Mouse (Mus musculus) embryonic facial prominence, embryonic 11.5 days (tissue): ENCODE data around the gene Arntl. TPM values are rescaled to one million over a fixed set of nuclear protein-coding genes. Genes with fewer than 3 reads are reported as not detected.

Experiments
- ATAC-seq: fragments of 200-750 bp; cut with Nextera tagmentation; replicated peaks from 2 replicates; pipeline ENCODE4 v1.8.0; 2017; ENCODE audit warnings: low read depth; ENCODE audit not compliant: insufficient number of reproducible peaks, low FRiP score, low TSS enrichment
- DNase-seq: peaks from one replicate; pipeline ENCODE4 v3.0.0-alpha.2; 2015; ENCODE audit warnings: low spot score
- H3K27ac ChIP-seq: fragments of 300-500 bp; sonication (generic); replicated peaks from 2 replicates; pipeline ENCODE4 v1.5.1; 2014; ENCODE audit warnings: mild to moderate bottlenecking, low read depth, low read length, control low read depth
- H3K27me3 ChIP-seq: fragments of 300-500 bp; sonication (generic); 2 replicates; pipeline ENCODE4 v1.6.1; 2014; ENCODE audit warnings: mild to moderate bottlenecking, low read length, moderate library complexity, mixed read lengths; ENCODE audit not compliant: control insufficient read depth, insufficient read depth
- H3K36me3 ChIP-seq: fragments of 300-500 bp; sonication (generic); replicated peaks from 2 replicates; pipeline ENCODE4 v1.6.1; 2014; ENCODE audit warnings: low read depth, mild to moderate bottlenecking, low read length, moderate library complexity, mixed read lengths; ENCODE audit not compliant: control insufficient read depth, insufficient read depth
- H3K4me1 ChIP-seq: fragments of 300-500 bp; sonication (generic); 2 replicates; pipeline ENCODE4 v1.6.1; 2014; ENCODE audit warnings: low read length, mixed read lengths; ENCODE audit not compliant: control insufficient read depth, insufficient read depth
- H3K4me2 ChIP-seq: fragments of 300-500 bp; sonication (generic); 2 replicates; pipeline ENCODE4 v1.6.1; 2014; ENCODE audit warnings: low read depth, mild to moderate bottlenecking, control low read depth, low read length, moderate library complexity
- H3K4me3 ChIP-seq: fragments of 300-500 bp; sonication (generic); 2 replicates; pipeline ENCODE4 v1.5.1; 2014; ENCODE audit warnings: low read depth, low read length, control low read depth
- H3K9ac ChIP-seq: fragments of 300-500 bp; sonication (generic); replicated peaks from 2 replicates; pipeline ENCODE4 v1.6.1; 2014; ENCODE audit warnings: mild to moderate bottlenecking, control low read depth, low read length
- H3K9me3 ChIP-seq: fragments of 300-500 bp; sonication (generic); replicated peaks from 2 replicates; pipeline ENCODE4 v1.6.1; 2016; ENCODE audit warnings: mild to moderate bottlenecking, low read length, inconsistent platforms, mixed read lengths; ENCODE audit not compliant: control insufficient read depth
- WGBS: fragments of 180-500 bp; shearing (Covaris S2); extraction: QIAGEN DNeasy Blood & Tissue Kit; methylation state at CpG from one replicate; pipeline ENCODE4 v1.1.7; 2014; 5-methylcytosine and 5-hydroxymethylcytosine counted together
- polyA plus RNA-seq: library from polyadenylated mRNA; unstranded; fragments of >200 nt; fragmentation: Nextera tagmentation; extraction: Ambion mirVana; gene quantifications from 2 replicates; pipeline ENCODE4 v1.2.1, GENCODE M21; 2014

The Arntl gene
- polyA plus RNA-seq, 1 experiment from 2014 or later: 9.3 TPM

DNA sequence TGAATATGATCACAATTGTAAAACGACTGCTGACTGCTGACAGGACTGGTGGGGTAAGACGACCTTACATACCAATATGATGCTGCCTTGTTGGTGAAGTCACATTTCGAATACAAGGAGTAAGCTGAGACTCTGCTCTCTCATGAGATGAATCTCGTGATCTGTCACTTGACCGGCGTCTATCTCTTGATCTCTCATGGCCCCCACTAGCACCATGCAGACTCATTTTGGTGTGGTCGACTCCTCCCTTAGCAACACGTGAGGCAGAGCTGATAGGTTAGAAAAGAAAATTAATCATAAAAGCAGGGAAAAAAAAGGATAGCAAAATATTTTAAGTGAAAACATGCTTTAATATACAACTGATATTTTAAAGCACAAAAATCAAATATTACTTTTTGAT is 128.0 kb downstream of the Arntl start:
- ATAC-seq: no peak
- H3K27ac ChIP-seq: no peak overlapping the region
- H3K4me2 ChIP-seq: no peak overlapping the region
- no peak overlapping the region for H3K9ac ChIP-seq
- no peak overlapping the region for H3K4me3 ChIP-seq
- H3K4me1 ChIP-seq: no peaks in the 10 kb centered on the region
- H3K36me3 ChIP-seq: no peaks in the 10 kb centered on the region
- no peaks in the 10 kb centered on the region for H3K27me3 ChIP-seq
- H3K9me3 ChIP-seq: no peaks in the 10 kb centered on the region
- DNase-seq: no peak
- 80% methylated on average over 8 of the region's 8 CpGs for WGBS

DNA sequence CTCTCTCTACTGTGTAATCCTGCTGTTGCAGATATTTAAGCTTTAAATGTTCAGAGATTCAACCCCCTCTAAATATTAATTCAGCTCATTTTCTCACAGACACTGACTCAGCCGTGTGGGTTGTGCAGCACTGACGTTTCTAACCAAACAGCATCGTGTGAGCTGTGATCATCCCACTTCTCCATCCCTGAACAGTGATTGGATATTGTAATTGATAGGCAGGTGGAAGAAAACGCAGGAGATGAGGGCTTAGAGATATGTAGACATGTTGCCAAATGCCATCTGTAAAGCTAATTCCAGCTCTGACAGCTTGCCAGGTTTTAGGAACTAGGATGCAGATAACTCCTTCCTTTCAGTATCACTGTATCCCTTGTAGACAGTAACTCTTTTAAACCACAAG is 140.0 kb downstream of the Arntl start:
- Histone ChIP-seq H3K36me3 (no peaks in the 10 kb centered on the region), H3K27ac (no peak overlapping the region), H3K4me1 (no peaks in the 10 kb centered on the region), H3K4me2 (no peak overlapping the region), H3K27me3 (no peaks in the 10 kb centered on the region), H3K4me3 (no peak overlapping the region), H3K9ac (no peak overlapping the region), H3K9me3 (no peaks in the 10 kb centered on the region)
- 47% methylated on average over 4 of the region's 4 CpGs for WGBS
- no peak for ATAC-seq
- DNase-seq: no peak

- H3K4me3 ChIP-seq: no peak overlapping the region
- DNase-seq (no peak), ATAC-seq (no peak)
- no peaks in the 10 kb centered on the region for H3K36me3 ChIP-seq
- 95% methylated on average over 2 of the region's 2 CpGs for WGBS
- H3K4me1 ChIP-seq: no peaks in the 10 kb centered on the region
- H3K27me3 ChIP-seq: no peaks in the 10 kb centered on the region
- no peaks in the 10 kb centered on the region for H3K9me3 ChIP-seq
- no peak overlapping the region for H3K9ac ChIP-seq
- no peak overlapping the region for H3K27ac ChIP-seq
- H3K4me2 ChIP-seq: no peak overlapping the region
Measured at GRCm38 (mm10) chr7:113347694-113348093, 140.4 kb downstream of the Arntl start.

DNA sequence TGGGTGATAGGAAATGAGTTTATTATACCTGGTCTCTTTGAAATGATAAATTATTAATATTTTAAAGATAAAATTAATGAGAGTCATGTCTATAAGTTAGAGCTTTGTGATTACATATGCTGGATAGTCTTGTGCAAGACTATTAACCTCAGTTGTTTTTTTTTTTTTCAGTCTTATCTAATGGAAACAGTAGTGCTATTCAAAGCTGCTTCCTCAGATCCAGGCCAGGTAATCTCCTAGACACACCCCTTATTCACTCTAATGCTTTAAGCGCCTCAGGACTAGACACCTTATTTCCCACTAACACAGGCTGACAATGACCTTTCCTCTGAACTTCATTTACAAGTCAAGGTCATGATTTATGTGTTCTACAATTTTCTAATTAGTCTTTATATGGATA is 141.8 kb downstream of the Arntl start:
- no peak for DNase-seq
- Histone ChIP-seq H3K4me3 (no peak overlapping the region), H3K4me1 (no peaks in the 10 kb centered on the region), H3K4me2 (no peak overlapping the region), H3K27me3 (no peaks in the 10 kb centered on the region), H3K9me3 (no peaks in the 10 kb centered on the region), H3K27ac (no peak overlapping the region), H3K9ac (no peak overlapping the region), H3K36me3 (no peaks in the 10 kb centered on the region)
- 71% methylated on average over 1 of the region's 1 CpGs for WGBS
- ATAC-seq: no peak

Other genes starting within 250 kb of the Arntl start
- 31.3 and 33.7 TPM in 2 replicates for gene Btbd10, start 161.9 kb downstream of the Arntl start, polyA plus RNA-seq
- 1.2 TPM in 1 of 2 replicates, not detected in the other for gene Pth, start 181.1 kb downstream of the Arntl start, polyA plus RNA-seq